Mouse (Mus musculus): Measurements from ENCODE around the gene Ttc9.

Ttc9 gene

GRCm38 (mm10) chr12:81662076-81662475 lies 31.0 kb downstream of the Ttc9 start:
- no peak for DNase-seq

GRCm38 (mm10) chr12:81663116-81663515 lies 32.1 kb downstream of the Ttc9 start:
- no peak for DNase-seq

- no peak for DNase-seq
These were observed 32.9 kb downstream of the Ttc9 start for GRCm38 (mm10) chr12:81663906-81664305.

- no peak for DNase-seq
These were observed 37.4 kb downstream of the Ttc9 start for GRCm38 (mm10) chr12:81668406-81668805.

- DNase-seq = no peak
These were observed 44.5 kb downstream of the Ttc9 start for GRCm38 (mm10) chr12:81675557-81675956.

- DNase-seq = no peak
These were observed 48.9 kb downstream of the Ttc9 start for GRCm38 (mm10) chr12:81679807-81680529.

GRCm38 (mm10) chr12:81683395-81683794 lies 52.3 kb downstream of the Ttc9 start:
- no peak for DNase-seq

GRCm38 (mm10) chr12:81684096-81684495 lies 53.0 kb downstream of the Ttc9 start:
- no peak for DNase-seq

- DNase-seq = no peak
These were observed 54.9 kb downstream of the Ttc9 start for GRCm38 (mm10) chr12:81685981-81686380.

GRCm38 (mm10) chr12:81686406-81687117 lies 55.5 kb downstream of the Ttc9 start:
- DNase-seq = no peak

GRCm38 (mm10) chr12:81687873-81688272 lies 56.8 kb downstream of the Ttc9 start:
- DNase-seq = no peak

- peak in 1 of 2 experiments; percentile 39 for DNase-seq
These were observed 57.5 kb downstream of the Ttc9 start for GRCm38 (mm10) chr12:81688537-81688936.

GRCm38 (mm10) chr12:81689505-81690056 lies 58.5 kb downstream of the Ttc9 start:
- DNase-seq = no peak

- DNase-seq = no peak
These were observed 59.1 kb downstream of the Ttc9 start for GRCm38 (mm10) chr12:81690111-81690510.

GRCm38 (mm10) chr12:81690751-81691150 lies 59.7 kb downstream of the Ttc9 start:
- DNase-seq = peak; percentile 46 to 64

GRCm38 (mm10) chr12:81691177-81691730 lies 60.2 kb downstream of the Ttc9 start:
- peak; percentile 34 to 52 for DNase-seq

- DNase-seq = peak; percentile 54 to 73
These were observed 67.0 kb downstream of the Ttc9 start for GRCm38 (mm10) chr12:81698011-81698410.

- DNase-seq = no peak
These were observed 71.9 kb downstream of the Ttc9 start for GRCm38 (mm10) chr12:81702903-81703302.

GRCm38 (mm10) chr12:81712618-81713017 lies 81.6 kb downstream of the Ttc9 start:
- DNase-seq = no peak
